Mouse (Mus musculus): ENCODE measurements around the gene Rnf144b.

Rnf144b gene

GRCm38 (mm10) chr13:47220426-47220825 is 98.0 kb downstream of the Rnf144b start:
- DNase-seq (ENCODE audit: low spot score), result no peak

GRCm38 (mm10) chr13:47223576-47224538 is 101.4 kb downstream of the Rnf144b start:
- no peak for DNase-seq (ENCODE audit: low spot score)

GRCm38 (mm10) chr13:47224648-47225323 is 102.3 kb downstream of the Rnf144b start:
- DNase-seq (ENCODE audit: low spot score), result no peak

GRCm38 (mm10) chr13:47225324-47225697 is 102.9 kb downstream of the Rnf144b start:
- DNase-seq (ENCODE audit: low spot score), result no peak

- DNase-seq (ENCODE audit: low spot score), result no peak
Observed at GRCm38 (mm10) chr13:47225802-47226201, 103.3 kb downstream of the Rnf144b start.

- DNase-seq (ENCODE audit: low spot score), result no peak
Observed at GRCm38 (mm10) chr13:47226521-47226920, 104.1 kb downstream of the Rnf144b start.

GRCm38 (mm10) chr13:47228201-47228600 is 105.7 kb downstream of the Rnf144b start:
- no peak for DNase-seq (ENCODE audit: low spot score)

- no peak for DNase-seq (ENCODE audit: low spot score)
Observed at GRCm38 (mm10) chr13:47228626-47229190, 106.3 kb downstream of the Rnf144b start.

- DNase-seq (ENCODE audit: low spot score), result no peak
Observed at GRCm38 (mm10) chr13:47232163-47232562, 109.7 kb downstream of the Rnf144b start.

GRCm38 (mm10) chr13:47237376-47237775 is 114.9 kb downstream of the Rnf144b start:
- DNase-seq (ENCODE audit: low spot score), result no peak

- DNase-seq (ENCODE audit: low spot score), result no peak
Observed at GRCm38 (mm10) chr13:47238131-47238530, 115.7 kb downstream of the Rnf144b start.

GRCm38 (mm10) chr13:47243569-47243968 is 121.1 kb downstream of the Rnf144b start:
- DNase-seq (ENCODE audit: low spot score), result no peak

- no peak for DNase-seq (ENCODE audit: low spot score)
Observed at GRCm38 (mm10) chr13:47244771-47245170, 122.3 kb downstream of the Rnf144b start.

- DNase-seq (ENCODE audit: low spot score), result no peak
Observed at GRCm38 (mm10) chr13:47246459-47246858, 124.0 kb downstream of the Rnf144b start.

- DNase-seq (ENCODE audit: low spot score), result no peak
Observed at GRCm38 (mm10) chr13:47247156-47247800, 124.8 kb downstream of the Rnf144b start.

- DNase-seq (ENCODE audit: low spot score), result no peak
Observed at GRCm38 (mm10) chr13:47248289-47249010, 126.0 kb downstream of the Rnf144b start.

- no peak for DNase-seq (ENCODE audit: low spot score)
Observed at GRCm38 (mm10) chr13:47250615-47251014, 128.2 kb downstream of the Rnf144b start.

- no peak for DNase-seq (ENCODE audit: low spot score)
Observed at GRCm38 (mm10) chr13:47251114-47251764, 128.8 kb downstream of the Rnf144b start.

GRCm38 (mm10) chr13:47253711-47254110 is 131.3 kb downstream of the Rnf144b start:
- DNase-seq (ENCODE audit: low spot score), result no peak

- no peak for DNase-seq (ENCODE audit: low spot score)
Observed at GRCm38 (mm10) chr13:47259297-47259696, 136.8 kb downstream of the Rnf144b start.

GRCm38 (mm10) chr13:47261961-47262360 is 139.5 kb downstream of the Rnf144b start:
- no peak for DNase-seq (ENCODE audit: low spot score)

Data from ovary, postnatal 14 days (tissue).